Mouse (Mus musculus) kidney, adult 2 months (tissue): Measurements from ENCODE around the gene Btrc.
"Not testable (repeated sequence)": the region's sequence is repeated elsewhere in the genome, so short reads cannot be mapped to it uniquely, and the experiment has no call there.

Experiments
- CTCF ChIP-seq: fragments of 200-500 bp; conservative IDR thresholded peaks from 2 replicates; pipeline ENCODE4 v1.5.1; 2011; ENCODE audit warnings: low read depth, mild to moderate bottlenecking, control low read depth, low read length, moderate library complexity, mixed read lengths; ENCODE audit not compliant: insufficient read depth, insufficient read length
- POLR2A ChIP-seq: fragments of 200-500 bp; IDR thresholded peaks from one replicate; pipeline ENCODE4 v1.6.1; 2011; ENCODE audit warnings: low read depth, low read length, control low read depth

DNA sequence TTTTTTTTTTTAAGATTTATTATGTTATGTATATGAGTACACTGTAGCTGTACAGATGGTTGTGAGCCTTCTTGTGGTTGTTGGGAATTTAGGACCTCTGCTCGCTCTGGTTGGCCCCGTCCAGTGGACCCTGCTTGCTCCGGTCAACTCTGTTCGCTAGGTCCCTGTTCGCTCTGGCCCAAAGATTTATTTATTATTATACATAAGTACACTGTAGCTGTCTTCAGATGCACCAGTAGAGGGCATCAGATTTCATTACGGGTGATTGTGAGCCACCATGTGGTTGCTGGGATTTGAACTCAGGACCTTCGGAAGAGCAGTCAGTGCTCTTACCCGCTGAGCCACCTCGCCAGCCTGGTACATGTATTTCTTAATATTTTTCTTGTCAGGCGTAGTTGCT is 21.3 kb downstream of the Btrc start:
- TF ChIP-seq CTCF, POLR2A: not testable (repeated sequence)
